Mouse (Mus musculus) embryonic fibroblast, embryonic 13.5 days (primary cell): ENCODE results near the gene Hist1h2bh. TPM values are rescaled to one million over a fixed set of nuclear protein-coding genes. Genes with fewer than 3 reads are reported as not detected.
A peak's percentile ranks its signal among the peaks of the same experiment; 100 is the strongest.

Experiments
- H3K27ac ChIP-seq: 2 replicates; pipeline ENCODE4 v1.5.1; 2012; ENCODE audit warnings: low read length, control low read depth, inconsistent platforms; ENCODE audit not compliant: insufficient read depth
- H3K4me1 ChIP-seq: 2 replicates; pipeline ENCODE4 v1.6.1; 2011; ENCODE audit warnings: low read length; ENCODE audit not compliant: control insufficient read depth, insufficient read depth
- H3K4me3 ChIP-seq: 2 replicates; pipeline ENCODE4 v1.5.1; 2011; ENCODE audit warnings: mild to moderate bottlenecking, control low read depth, low read length; ENCODE audit not compliant: insufficient read depth
- CTCF ChIP-seq: IDR thresholded peaks from 2 replicates; pipeline ENCODE4 v1.5.1; 2011; ENCODE audit warnings: mild to moderate bottlenecking, control low read depth, low read length, moderate library complexity, borderline replicate concordance; ENCODE audit not compliant: insufficient read depth
- POLR2A ChIP-seq: IDR thresholded peaks from 2 replicates; pipeline ENCODE4 v1.6.1; 2011; ENCODE audit warnings: low read depth, mild to moderate bottlenecking, control low read depth, low read length, moderate library complexity
- polyA plus RNA-seq: library from polyadenylated mRNA; stranded (reverse); fragments of >200 nt; gene quantifications from 2 replicates; pipeline ENCODE4 v1.2.4, GENCODE M21; 2011; ENCODE audit warnings: low read depth; ENCODE audit not compliant: missing spikeins, insufficient read length

The Hist1h2bh gene
- polyA plus RNA-seq, 1 experiment: 4.0 TPM

GRCm38 (mm10) chr13:23506351-23506750 is 36.8 kb downstream of the Hist1h2bh start:
- TF ChIP-seq POLR2A (no peak), CTCF (no peak)
- no peak overlapping the region; the same call in 1 of the 2 replicates for H3K4me3 ChIP-seq
- H3K4me1 ChIP-seq: no peaks in the 10 kb centered on the region; the same call in 1 of the 2 replicates
- no peak overlapping the region for H3K27ac ChIP-seq

- TF ChIP-seq POLR2A (no peak), CTCF (no peak)
- H3K4me1 ChIP-seq: no peaks in the 10 kb centered on the region; the same call in 1 of the 2 replicates
- H3K4me3 ChIP-seq: peak overlapping the region; percentile 40
- peak overlapping the region; percentile 55 for H3K27ac ChIP-seq
Observed at GRCm38 (mm10) chr13:23505662-23506345, 37.4 kb downstream of the Hist1h2bh start.

GRCm38 (mm10) chr13:23503797-23504196 is 39.4 kb downstream of the Hist1h2bh start:
- TF ChIP-seq POLR2A (no peak), CTCF (no peak)
- Histone ChIP-seq H3K27ac (no peak overlapping the region), H3K4me1 (no peaks in the 10 kb centered on the region; the same call in 1 of the 2 replicates), H3K4me3 (no peak overlapping the region; the same call in 1 of the 2 replicates)

GRCm38 (mm10) chr13:23502916-23503315 is 40.3 kb downstream of the Hist1h2bh start:
- Histone ChIP-seq H3K4me3 (no peak overlapping the region), H3K27ac (no peak overlapping the region), H3K4me1 (no peaks in the 10 kb centered on the region; the same call in 1 of the 2 replicates)
- TF ChIP-seq POLR2A (no peak), CTCF (no peak)

DNA sequence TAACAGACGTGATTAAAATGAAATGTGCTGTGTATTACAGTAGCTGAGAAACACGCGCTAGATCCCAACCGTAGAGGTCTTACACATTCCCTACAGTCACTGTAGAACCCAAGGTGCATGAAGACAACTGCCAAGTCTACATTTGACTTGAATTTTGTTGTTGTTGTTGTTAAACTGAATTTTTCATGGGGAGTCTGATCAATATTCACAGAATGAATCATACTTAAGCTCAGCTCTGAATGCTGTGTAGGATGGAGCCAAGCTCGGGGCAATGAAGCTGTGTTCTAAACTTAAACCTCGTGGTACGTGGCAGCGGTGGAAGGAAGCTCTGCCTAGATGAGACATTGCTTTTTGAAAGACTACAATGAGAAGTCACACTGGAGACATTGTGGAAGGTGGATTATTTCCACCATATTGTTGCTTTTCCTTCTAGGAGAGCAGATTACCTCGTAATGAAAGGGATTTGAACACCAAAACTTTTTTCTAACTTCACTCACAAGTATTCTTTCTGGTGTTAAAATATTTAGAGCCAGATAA is 41.1 kb downstream of the Hist1h2bh start:
- no peaks in the 10 kb centered on the region; the same call in 1 of the 2 replicates for H3K4me1 ChIP-seq
- H3K4me3 ChIP-seq: peak overlapping the region; percentile 29; the same call in 1 of the 2 replicates
- TF ChIP-seq POLR2A (no peak), CTCF (no peak)
- peak overlapping the region; percentile 1; the same call in 1 of the 2 replicates for H3K27ac ChIP-seq

GRCm38 (mm10) chr13:23501511-23501910 is 41.7 kb downstream of the Hist1h2bh start:
- Histone ChIP-seq H3K27ac (no peak overlapping the region), H3K4me1 (no peaks in the 10 kb centered on the region; the same call in 1 of the 2 replicates), H3K4me3 (peak overlapping the region; percentile 29)
- TF ChIP-seq POLR2A (no peak), CTCF (no peak)

DNA sequence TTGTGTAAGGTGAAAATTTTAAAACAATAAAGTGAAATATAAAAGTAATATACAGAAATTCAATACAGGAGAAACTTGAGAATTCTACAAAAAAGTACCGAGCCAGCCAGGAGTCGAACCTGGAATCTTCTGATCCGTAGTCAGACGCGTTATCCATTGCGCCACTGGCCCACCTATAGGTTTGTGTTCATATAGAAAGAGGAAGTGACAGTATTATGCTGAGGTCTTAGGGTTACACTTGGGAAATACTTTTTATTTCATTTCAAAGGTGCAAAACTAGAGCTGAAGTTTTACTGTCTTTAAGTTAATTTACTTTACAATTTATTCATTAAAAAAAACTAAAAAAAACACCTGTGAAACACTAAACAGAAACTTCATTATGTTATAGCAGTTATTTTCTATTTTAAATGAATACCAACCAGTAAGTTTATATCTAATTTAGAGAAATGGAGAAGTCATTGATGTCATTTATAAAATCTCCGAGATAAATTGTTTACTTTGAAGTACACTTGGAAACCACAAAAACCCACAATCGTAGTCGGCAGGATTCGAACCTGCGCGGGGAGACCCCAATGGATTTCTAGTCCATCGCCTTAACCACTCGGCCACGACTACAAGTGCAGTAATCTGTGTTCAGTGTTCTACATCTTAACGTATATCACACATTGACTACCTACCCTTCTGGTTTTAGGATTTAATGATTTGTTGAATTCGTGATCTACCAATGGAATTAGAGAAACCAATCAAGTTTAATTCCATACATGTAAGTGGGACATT is 42.6 kb downstream of the Hist1h2bh start:
- no peak overlapping the region for H3K27ac ChIP-seq
- no peak overlapping the region for H3K4me3 ChIP-seq
- H3K4me1 ChIP-seq: no peaks in the 10 kb centered on the region; the same call in 1 of the 2 replicates
- no peak for TF ChIP-seq POLR2A
- no peak for TF ChIP-seq CTCF

GRCm38 (mm10) chr13:23499943-23500342 is 43.2 kb downstream of the Hist1h2bh start:
- Histone ChIP-seq H3K4me3 (no peak overlapping the region), H3K4me1 (no peaks in the 10 kb centered on the region; the same call in 1 of the 2 replicates), H3K27ac (no peak overlapping the region)
- TF ChIP-seq POLR2A: no peak
- no peak for TF ChIP-seq CTCF

DNA sequence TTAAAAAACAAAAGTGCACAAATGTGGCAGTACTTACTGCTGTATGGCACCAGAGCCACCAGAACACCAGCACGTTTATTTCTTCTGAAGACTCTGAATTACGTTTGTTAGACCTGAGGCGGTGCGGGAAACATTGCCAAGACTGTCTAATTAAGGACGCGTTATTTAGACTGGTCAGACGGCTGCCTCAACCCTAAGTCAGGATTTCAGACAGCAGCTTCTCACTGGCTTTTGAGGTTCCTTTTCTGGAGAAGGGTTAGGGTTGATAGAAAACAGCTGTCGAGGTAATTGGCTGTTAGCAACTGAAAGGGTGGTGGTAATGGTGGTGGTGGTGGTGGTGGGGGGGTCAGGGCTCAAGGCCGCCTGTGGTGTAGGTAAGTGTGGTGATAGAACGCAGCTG is 44.5 kb downstream of the Hist1h2bh start:
- peak overlapping the region; percentile 37 for H3K4me3 ChIP-seq
- TF ChIP-seq POLR2A: no peak
- TF ChIP-seq CTCF: no peak
- no peak overlapping the region for H3K27ac ChIP-seq
- no peaks in the 10 kb centered on the region for H3K4me1 ChIP-seq
